In genomic region chr4:148830350-148830749, GRCm38 (mm10) we compare ENCODE assay signal across 10 mouse cellular contexts. TPM values are rescaled to one million over a fixed set of nuclear protein-coding genes. Genes with fewer than 3 reads are reported as not detected.
A peak's percentile ranks its signal among the peaks of the same experiment; 100 is the strongest.
DNase-seq lines count a peak whose midpoint lies in the region; ATAC-seq and TF ChIP-seq lines count a peak whose summit lies in the region.
"Had no signal": no experiment of that assay in that cellular context is flagged by ENCODE, and none has a peak within 500 bp of the region (broad histone marks: within the 10 kb centered on the region; RNA-seq: fewer than 3 reads in every experiment).

No protein-coding gene starts in this region.

- H3K79me3 ChIP-seq in C2C12 (ENCODE audit: low read depth): no peaks in the 10 kb centered on the region

- no peak for TF ChIP-seq CTCF in C2C12 (IDR thresholded peaks at IDR 0.05; ENCODE audit: control insufficient read depth, insufficient read depth, insufficient read length)

- intact Hi-C loops in heart, postnatal 25 days (cut with DNase I): no loop called here

- no peaks in the 10 kb centered on the region for H3K36me3 ChIP-seq in C2C12 (ENCODE audit: control insufficient read depth, insufficient read depth)
- H3K36me3 ChIP-seq in embryonic facial prominence, embryonic 10.5 days (replicated peaks): no peaks in the 10 kb centered on the region

- H3K9me3 ChIP-seq in embryonic facial prominence, embryonic 10.5 days: no peaks in the 10 kb centered on the region

- H3K27me3 ChIP-seq in C2C12 (ENCODE audit: control insufficient read depth, insufficient read depth, insufficient read length): peaks cover 11% of the 10 kb centered on the region
- H3K27me3 ChIP-seq in embryonic facial prominence, embryonic 10.5 days (replicated peaks; ENCODE audit: low read depth, poor library complexity, severe bottlenecking): peaks cover 33% of the 10 kb centered on the region

- no peak overlapping the region for H3K27ac ChIP-seq in embryonic facial prominence, embryonic 10.5 days (replicated peaks)

- peaks cover 31% of the 10 kb centered on the region for H3K4me1 ChIP-seq in embryonic facial prominence, embryonic 10.5 days

- ATAC-seq in megakaryocyte progenitor cell, adult 5-6 weeks (replicated peaks; ENCODE audit: poor library complexity): 0 out of 2 replicates have a peak, but pooled peaks have one; percentile 23

- H3ac ChIP-seq in C2C12 (ENCODE audit: control insufficient read depth, insufficient read length, low read depth): no peak overlapping the region

- H3K79me2 ChIP-seq in C2C12 (ENCODE audit: control insufficient read depth, insufficient read depth): no peaks in the 10 kb centered on the region

- peak; percentile 65 for DNase-seq in heart, adult 8-10 months (ENCODE audit: low spot score)
- no peak for DNase-seq in heart, postnatal 25 days (ENCODE audit: low spot score)
- peak; percentile 36 for DNase-seq in embryonic facial prominence, embryonic 10.5 days (ENCODE audit: low spot score)
- DNase-seq in layer of hippocampus, adult 9-11 months: no peak
- DNase-seq in layer of hippocampus, adult 9-10 months (ENCODE audit: low spot score): no peak
- no peak for DNase-seq in right cerebral cortex, adult 2 months (ENCODE audit: low spot score in 2 of 2)
- DNase-seq: cerebellum, postnatal 25 days; gastrocnemius, postnatal 10 days had no signal

- no peak overlapping the region for H3K4me3 ChIP-seq in C2C12 (ENCODE audit: insufficient read depth, poor library complexity, severe bottlenecking)
- no peak overlapping the region for H3K4me3 ChIP-seq in embryonic facial prominence, embryonic 10.5 days

- 53% methylated on average over 7 of the region's 7 CpGs for WGBS in embryonic facial prominence, embryonic 10.5 days

TF ChIP-seq in C2C12, 6 proteins besides CTCF, POLR2A, EP300 and RAD21:
- TF ChIP-seq FOSL1 (IDR thresholded peaks at IDR 0.05; ENCODE audit: insufficient read depth, low read length, poor library complexity, severe bottlenecking): no peak
- TF ChIP-seq MYOG (IDR thresholded peaks at IDR 0.05; ENCODE audit: control insufficient read depth, extremely low read depth, insufficient read length): no peak
- peak; percentile 96 for TF ChIP-seq USF1 (IDR thresholded peaks at IDR 0.05; ENCODE audit: low read depth)
- no peak for TF ChIP-seq MYOD1 (IDR thresholded peaks at IDR 0.05; ENCODE audit: control insufficient read depth, insufficient read length, low read depth)
- TF ChIP-seq MAX (IDR thresholded peaks at IDR 0.05): no peak
- TF ChIP-seq CEBPB (IDR thresholded peaks at IDR 0.05; ENCODE audit: low read depth): no peak
TF ChIP-seq in C2C12: peak in this region for 1.

RNA-seq across cellular contexts. Expression of gene Casz1, which starts 26.1 kb away (rescaled TPM):
- 10 to 100 TPM; 40.6 to 49.5 (median 47.3) TPM for total RNA-seq in heart, adult 8-10 months (2022)
- total RNA-seq in heart, postnatal 25 days (2021): 10 to 100 TPM; 42.1 to 44.7 TPM
- polyA plus RNA-seq in C2C12 (2012; fragmentation: generic; extraction: Trizol): 0.07 TPM
- 3.7 and 3.9 TPM in 2 replicates for polyA plus RNA-seq in embryonic facial prominence, embryonic 10.5 days (2016; fragmentation: Nextera tagmentation; extraction: Ambion mirVana)
- total RNA-seq in megakaryocyte progenitor cell, adult 5-6 weeks (2015): 4.7 and 5.5 TPM in 2 replicates
- 2.4 and 3.5 TPM in 2 replicates for total RNA-seq in megakaryocyte progenitor cell, adult 5-6 weeks (2017)

Comparison
In these comparisons a context has a peak if more than half of its experiments do, and no peak if none do; other contexts are left out.
1. DNase-seq: peak in heart, adult 8-10 months (single experiment) and embryonic facial prominence, embryonic 10.5 days (single experiment); none in heart, postnatal 25 days (single experiment), layer of hippocampus, adult 9-11 months (single experiment), layer of hippocampus, adult 9-10 months (single experiment) and right cerebral cortex, adult 2 months (0 of 2).
2. RNA of gene Casz1, which starts 26.1 kb away (total RNA-seq): 40.6 to 49.5 TPM in heart, adult 8-10 months and 42.1 to 44.7 TPM in heart, postnatal 25 days; 2.4 to 5.5 TPM in megakaryocyte progenitor cell, adult 5-6 weeks; every median in the first group is over 4 times any median in the second.